Mouse (Mus musculus) heart, embryonic 11.5 days (tissue): ENCODE measurements around the gene Cdhr3. TPM values are rescaled to one million over a fixed set of nuclear protein-coding genes. Genes with fewer than 3 reads are reported as not detected.

Experiments used
- ATAC-seq: fragments of 200-750 bp; cut with Nextera tagmentation; replicated peaks from 2 replicates; pipeline ENCODE4 v1.8.0; 2017; ENCODE audit warnings: moderate library complexity; ENCODE audit not compliant: insufficient number of reproducible peaks, low FRiP score, low TSS enrichment
- H3K27ac ChIP-seq: fragments of 300-500 bp; sonication (generic); 2 replicates; pipeline ENCODE4 v1.5.1; 2014; ENCODE audit warnings: mild to moderate bottlenecking, low read depth, low read length
- H3K27me3 ChIP-seq: fragments of 300-500 bp; sonication (generic); 2 replicates; pipeline ENCODE4 v1.6.1; 2014; ENCODE audit warnings: mild to moderate bottlenecking, low read length, mixed read lengths; ENCODE audit not compliant: control insufficient read depth, insufficient read depth
- H3K36me3 ChIP-seq: fragments of 300-500 bp; sonication (generic); 2 replicates; pipeline ENCODE4 v1.6.1; 2014; ENCODE audit warnings: mild to moderate bottlenecking, low read length, moderate library complexity, mixed read lengths; ENCODE audit not compliant: control insufficient read depth, insufficient read depth
- H3K4me1 ChIP-seq: fragments of 300-500 bp; sonication (generic); 2 replicates; pipeline ENCODE4 v1.6.1; 2014; ENCODE audit warnings: low read length; ENCODE audit not compliant: control insufficient read depth, insufficient read depth
- H3K4me2 ChIP-seq: fragments of 300-500 bp; sonication (generic); 2 replicates; pipeline ENCODE4 v1.6.1; 2014; ENCODE audit warnings: mild to moderate bottlenecking, moderate library complexity
- H3K4me3 ChIP-seq: fragments of 300-500 bp; sonication (generic); 2 replicates; pipeline ENCODE4 v1.5.1; 2014; ENCODE audit warnings: low read depth, low read length
- H3K9ac ChIP-seq: fragments of 300-500 bp; sonication (generic); 2 replicates; pipeline ENCODE4 v1.6.1; 2014; ENCODE audit warnings: mild to moderate bottlenecking, low read depth, low read length, moderate library complexity
- H3K9me3 ChIP-seq: fragments of 300-500 bp; sonication (generic); replicated peaks from 2 replicates; pipeline ENCODE4 v1.6.1; 2016; ENCODE audit warnings: low read length; ENCODE audit not compliant: control insufficient read depth
- WGBS: fragments of 180-500 bp; shearing (Covaris S2); extraction: QIAGEN DNeasy Blood & Tissue Kit; methylation state at CpG from one replicate; pipeline ENCODE4 v1.1.7; 2014; ENCODE audit not compliant: insufficient replicate concordance; 5-methylcytosine and 5-hydroxymethylcytosine counted together
- polyA plus RNA-seq: library from polyadenylated mRNA; unstranded; fragments of >200 nt; fragmentation: Nextera tagmentation; extraction: Ambion mirVana; gene quantifications from 2 replicates; pipeline ENCODE4 v1.2.1, GENCODE M21; 2014

Cdhr3 gene
- polyA plus RNA-seq, 1 experiment from 2014 or later, result not detected

DNA sequence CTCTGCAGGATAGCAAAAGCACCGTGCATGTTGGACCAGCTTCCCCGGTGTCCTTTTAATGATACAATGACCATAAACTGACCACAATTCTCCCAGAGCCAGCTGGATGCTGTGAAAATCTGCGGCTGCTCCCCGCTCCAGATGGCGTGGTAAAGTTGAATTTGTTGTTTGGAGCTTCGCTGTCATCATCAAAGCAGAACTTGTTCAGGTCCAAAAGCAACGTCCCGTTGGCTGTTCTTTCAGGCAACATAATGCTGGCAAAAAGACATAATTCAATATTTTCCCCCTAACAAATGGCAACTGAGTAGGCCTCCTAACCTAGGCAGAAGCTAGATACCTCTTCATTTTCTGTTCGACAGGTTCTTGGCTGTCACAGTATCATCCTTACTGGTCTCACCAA lies 39.4 kb downstream of the Cdhr3 start:
- Histone ChIP-seq H3K4me2 (no peak overlapping the region), H3K36me3 (no peaks in the 10 kb centered on the region), H3K4me3 (no peak overlapping the region), H3K9ac (no peak overlapping the region), H3K9me3 (no peaks in the 10 kb centered on the region), H3K27ac (no peak overlapping the region), H3K27me3 (no peaks in the 10 kb centered on the region), H3K4me1 (peaks cover 9% of the 10 kb centered on the region; the same call in 1 of the 2 replicates)
- ATAC-seq, result no peak
- WGBS, result 84% methylated on average over 9 of the region's 9 CpGs

GRCm38 (mm10) chr12:33048391-33048790 lies 44.3 kb downstream of the Cdhr3 start:
- WGBS, result 74% methylated on average over 3 of the region's 3 CpGs

GRCm38 (mm10) chr12:33046434-33046833 lies 46.2 kb downstream of the Cdhr3 start:
- H3K36me3 ChIP-seq, result no peaks in the 10 kb centered on the region
- 87% methylated on average over 7 of the region's 7 CpGs for WGBS
- no peak for ATAC-seq
- no peaks in the 10 kb centered on the region for H3K27me3 ChIP-seq
- H3K4me2 ChIP-seq, result no peak overlapping the region
- no peak overlapping the region for H3K27ac ChIP-seq
- peaks cover 8% of the 10 kb centered on the region; the same call in 1 of the 2 replicates for H3K4me1 ChIP-seq
- no peaks in the 10 kb centered on the region for H3K9me3 ChIP-seq
- H3K9ac ChIP-seq, result no peak overlapping the region
- no peak overlapping the region for H3K4me3 ChIP-seq

More at GRCm38 (mm10) chr12:33048391-33048790, 44.3 kb downstream of the Cdhr3 start:
- no peak overlapping the region for H3K27ac ChIP-seq
- no peaks in the 10 kb centered on the region for H3K27me3 ChIP-seq
- H3K36me3 ChIP-seq, result no peaks in the 10 kb centered on the region
- no peak overlapping the region for H3K4me2 ChIP-seq
- no peak overlapping the region for H3K9ac ChIP-seq
- H3K9me3 ChIP-seq, result no peaks in the 10 kb centered on the region
- H3K4me3 ChIP-seq, result no peak overlapping the region
- peaks cover 8% of the 10 kb centered on the region; the same call in 1 of the 2 replicates for H3K4me1 ChIP-seq
- ATAC-seq, result no peak

DNA sequence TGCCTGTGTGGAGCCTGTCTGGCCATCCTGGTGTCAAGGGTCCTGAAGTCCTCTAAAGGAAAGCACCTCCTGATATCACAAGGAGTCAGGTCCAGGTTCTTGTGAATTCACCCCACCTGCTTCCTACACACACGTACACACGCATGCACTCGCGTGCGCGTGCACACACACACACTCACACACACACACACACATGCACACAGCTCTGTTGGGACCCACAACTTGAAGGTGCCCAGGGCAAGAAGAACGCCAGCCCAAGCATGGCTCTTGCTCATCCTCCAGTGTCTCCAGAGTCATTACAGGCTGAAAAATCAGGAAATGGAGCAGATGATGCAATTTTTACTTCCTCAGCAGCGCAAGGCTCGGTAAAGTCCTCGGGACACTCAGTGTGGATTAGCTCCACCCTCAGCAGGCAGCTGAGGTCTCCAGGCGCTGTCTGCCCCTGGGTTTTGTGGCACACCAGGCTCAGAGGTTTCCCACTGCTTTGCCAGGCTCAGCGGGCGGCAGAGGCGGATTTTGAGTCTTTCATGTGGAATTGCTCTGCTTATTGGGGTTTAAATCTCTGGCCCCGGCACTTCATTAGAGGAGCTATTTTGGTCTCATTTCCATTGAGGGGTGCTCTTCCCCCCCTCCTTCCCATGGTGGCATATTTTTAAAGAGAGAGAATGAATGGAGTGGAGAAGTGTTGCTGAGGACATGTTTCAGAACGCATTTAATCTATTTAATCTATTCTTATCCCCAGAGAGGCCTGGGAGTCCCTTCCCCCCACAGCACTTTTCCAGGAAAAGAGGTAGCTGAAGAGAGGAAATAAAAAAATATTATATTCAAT lies 46.9 kb downstream of the Cdhr3 start:
- no peak overlapping the region for H3K27ac ChIP-seq
- peak overlapping the region; percentile 30 for H3K4me2 ChIP-seq
- H3K4me1 ChIP-seq, result peaks cover 8% of the 10 kb centered on the region; the same call in 1 of the 2 replicates
- H3K4me3 ChIP-seq, result no peak overlapping the region
- no peaks in the 10 kb centered on the region for H3K27me3 ChIP-seq
- H3K36me3 ChIP-seq, result no peaks in the 10 kb centered on the region
- H3K9me3 ChIP-seq, result no peaks in the 10 kb centered on the region
- WGBS, result 50% methylated on average over 16 of the region's 16 CpGs
- no peak for ATAC-seq
- H3K9ac ChIP-seq, result no peak overlapping the region

DNA sequence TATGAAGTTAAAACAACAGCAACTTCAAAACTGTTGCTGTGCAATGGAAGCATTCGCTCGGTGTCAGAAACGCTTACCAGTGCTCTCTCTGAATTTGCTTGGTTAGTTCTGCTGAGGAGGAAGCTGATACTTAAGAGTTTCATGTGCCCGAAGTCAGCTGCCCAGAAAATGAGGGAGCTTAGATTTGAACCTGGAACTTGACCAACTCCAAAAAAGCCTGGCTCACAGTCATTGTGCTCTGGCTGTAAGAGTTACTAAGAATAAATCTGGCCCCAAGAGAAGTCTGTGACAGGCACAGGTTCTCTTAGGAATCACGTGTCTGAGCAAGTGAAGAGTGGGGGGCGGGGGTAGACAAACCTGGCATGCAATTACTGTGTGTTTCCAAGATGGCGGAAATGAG lies 51.2 kb downstream of the Cdhr3 start:
- no peak for ATAC-seq
- H3K27me3 ChIP-seq, result no peaks in the 10 kb centered on the region

GRCm38 (mm10) chr12:33040811-33041210 lies 51.9 kb downstream of the Cdhr3 start:
- no peak overlapping the region for H3K9ac ChIP-seq
- no peak overlapping the region for H3K27ac ChIP-seq
- ATAC-seq, result no peak
- H3K27me3 ChIP-seq, result no peaks in the 10 kb centered on the region
- H3K4me1 ChIP-seq, result peaks cover 4% of the 10 kb centered on the region; the same call in 1 of the 2 replicates
- H3K4me2 ChIP-seq, result no peak overlapping the region
- H3K9me3 ChIP-seq, result no peaks in the 10 kb centered on the region
- WGBS, result 78% methylated on average over 2 of the region's 2 CpGs
- no peaks in the 10 kb centered on the region for H3K36me3 ChIP-seq
- H3K4me3 ChIP-seq, result no peak overlapping the region

More for the DNA sequence above, 51.2 kb downstream of the Cdhr3 start:
- H3K27ac ChIP-seq, result no peak overlapping the region
- no peak overlapping the region for H3K9ac ChIP-seq
- H3K4me3 ChIP-seq, result no peak overlapping the region
- WGBS, result 80% methylated on average over 7 of the region's 7 CpGs
- no peaks in the 10 kb centered on the region for H3K36me3 ChIP-seq
- no peak overlapping the region for H3K4me2 ChIP-seq
- H3K4me1 ChIP-seq, result peaks cover 8% of the 10 kb centered on the region; the same call in 1 of the 2 replicates
- H3K9me3 ChIP-seq, result no peaks in the 10 kb centered on the region

DNA sequence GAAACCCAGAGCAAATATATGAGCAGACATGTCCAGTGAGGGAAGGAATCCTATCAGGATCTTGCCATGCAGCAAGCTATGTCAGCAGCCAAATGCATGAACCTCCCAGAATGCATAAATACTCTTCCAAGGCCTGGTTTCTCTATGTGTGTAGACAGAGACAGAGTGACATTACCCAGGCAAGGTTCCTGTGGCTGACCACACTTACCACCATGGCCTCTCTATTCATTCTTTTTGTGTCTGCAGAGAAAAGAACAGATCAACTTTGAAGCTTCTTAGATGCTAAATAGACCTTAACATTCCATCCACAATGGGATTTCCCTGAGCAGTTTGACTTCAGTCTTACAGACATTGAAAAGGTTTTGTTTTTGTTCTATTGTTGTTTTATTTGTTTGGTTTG lies 54.0 kb downstream of the Cdhr3 start:
- no peak for ATAC-seq
- Histone ChIP-seq H3K36me3 (no peaks in the 10 kb centered on the region), H3K4me1 (peaks cover 16% of the 10 kb centered on the region), H3K9me3 (no peaks in the 10 kb centered on the region), H3K4me2 (no peak overlapping the region), H3K27ac (no peak overlapping the region), H3K27me3 (no peaks in the 10 kb centered on the region), H3K4me3 (no peak overlapping the region), H3K9ac (no peak overlapping the region)

- Histone ChIP-seq H3K9ac (no peak overlapping the region), H3K4me1 (peaks cover 16% of the 10 kb centered on the region), H3K36me3 (no peaks in the 10 kb centered on the region), H3K27me3 (no peaks in the 10 kb centered on the region), H3K4me3 (no peak overlapping the region), H3K9me3 (no peaks in the 10 kb centered on the region), H3K27ac (no peak overlapping the region), H3K4me2 (peak overlapping the region; percentile 48)
- WGBS, result 20% methylated on average over 21 of the region's 21 CpGs
- no peak for ATAC-seq
These were observed 56.8 kb downstream of the Cdhr3 start for GRCm38 (mm10) chr12:33035719-33036521.
